Mouse (Mus musculus) layer of hippocampus, postnatal 14 days (tissue): Measurements from ENCODE around the gene Togaram2. TPM values are rescaled to one million over a fixed set of nuclear protein-coding genes. Genes with fewer than 3 reads are reported as not detected.
"Not testable (repeated sequence)": the region's sequence is repeated elsewhere in the genome, so short reads cannot be mapped to it uniquely, and the experiment has no call there.

Experiments
- DNase-seq, 2 experiments: peaks; one replicate each; pipeline ENCODE4 v3.0.0; 2021 to 2022; ENCODE audit warnings: low spot score in 2 of 2, mixed read lengths in 1 of 2
- long read RNA-seq, 2 experiments: library from polyadenylated mRNA; stranded (forward); transcript quantifications; one replicate each; pipeline ENCODE4 v2.0.0; 2021
- total RNA-seq, 2 experiments: library from RNA; stranded (reverse); gene quantifications; 2 replicates each; pipeline ENCODE4 v1.2.3; 2021

Togaram2 gene
- total RNA-seq, result 1 to 10 TPM; 1.3 to 1.6 TPM
- long read RNA-seq, experiment 1, partial matches to known transcripts, result 0 of 1 reads
- long read RNA-seq, experiment 1, other reads (novel, unspliced or antisense), result 1 of 1 reads
- long read RNA-seq, experiment 2, partial matches to known transcripts, result 0 of 3 reads
- long read RNA-seq, experiment 2, other reads (novel, unspliced or antisense), result 3 of 3 reads

GRCm38 (mm10) chr17:71673092-71673491, at the start of gene Togaram2:
Gene Togaram2, plus strand, starts transcription at chr17:71673261.
- no peak for DNase-seq

DNA sequence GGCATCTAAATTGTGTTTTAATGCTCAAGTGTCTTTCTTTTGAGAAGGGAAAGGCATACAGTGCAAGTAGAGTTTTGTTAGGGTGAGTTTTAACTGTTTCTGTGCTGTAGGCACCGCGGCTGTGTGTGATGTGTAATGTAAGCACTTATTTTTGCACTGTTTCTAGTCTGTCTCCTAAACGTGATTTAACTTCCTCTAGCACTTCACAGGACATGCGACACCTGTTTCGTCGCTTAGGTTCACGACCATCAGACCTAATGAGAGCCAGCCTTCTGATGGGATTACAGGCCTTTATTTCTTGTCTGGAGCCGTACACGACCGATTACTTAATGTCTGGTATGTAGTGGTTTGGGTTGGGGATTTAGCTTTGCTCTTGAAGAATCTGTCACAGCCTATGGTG, 41.3 kb upstream of the Togaram2 start:
- DNase-seq, result no peak

DNA sequence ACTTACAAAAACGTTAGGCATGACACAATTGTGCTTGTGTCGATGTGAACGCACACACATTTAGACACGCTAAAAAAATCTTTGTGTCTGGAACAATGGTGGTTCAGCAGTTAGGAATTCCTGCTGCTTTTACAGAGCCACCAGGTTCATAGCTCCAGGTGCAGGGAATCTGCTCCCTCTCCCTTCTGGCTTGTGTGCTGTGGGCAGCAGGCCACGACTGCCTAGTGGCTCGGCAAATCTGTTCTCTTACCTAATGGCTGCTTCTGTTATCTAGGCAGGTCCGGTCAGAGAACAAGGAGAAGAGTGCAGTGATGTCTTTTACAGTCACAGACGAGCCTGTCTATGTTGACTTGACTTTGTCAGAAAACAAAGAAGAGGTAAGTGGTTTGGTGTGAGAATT, 39.7 kb upstream of the Togaram2 start:
- DNase-seq, result no peak

GRCm38 (mm10) chr17:71636786-71637185, 36.3 kb upstream of the Togaram2 start:
- DNase-seq, result no peak

GRCm38 (mm10) chr17:71637750-71638265, 35.3 kb upstream of the Togaram2 start:
- no peak for DNase-seq

DNA sequence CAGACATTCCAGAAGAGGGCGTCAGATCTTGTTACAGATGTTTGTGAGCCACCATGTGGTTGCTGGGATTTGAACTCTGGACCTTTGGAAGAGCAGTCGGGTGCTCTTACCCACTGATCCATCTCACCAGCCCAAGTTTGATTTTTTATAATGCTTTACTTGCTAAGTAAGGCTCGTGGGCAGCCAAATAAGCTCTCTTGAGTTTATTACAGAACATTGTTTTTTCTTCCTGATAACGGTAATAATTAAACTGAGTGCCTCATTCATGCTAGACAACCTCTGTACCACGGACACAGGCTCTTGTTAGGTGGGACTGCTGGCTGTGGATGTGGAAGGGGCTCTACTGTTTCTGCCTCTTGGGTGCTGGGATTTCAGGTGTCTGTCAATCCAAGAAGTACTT, 34.0 kb upstream of the Togaram2 start:
- not testable (repeated sequence) for DNase-seq

DNA sequence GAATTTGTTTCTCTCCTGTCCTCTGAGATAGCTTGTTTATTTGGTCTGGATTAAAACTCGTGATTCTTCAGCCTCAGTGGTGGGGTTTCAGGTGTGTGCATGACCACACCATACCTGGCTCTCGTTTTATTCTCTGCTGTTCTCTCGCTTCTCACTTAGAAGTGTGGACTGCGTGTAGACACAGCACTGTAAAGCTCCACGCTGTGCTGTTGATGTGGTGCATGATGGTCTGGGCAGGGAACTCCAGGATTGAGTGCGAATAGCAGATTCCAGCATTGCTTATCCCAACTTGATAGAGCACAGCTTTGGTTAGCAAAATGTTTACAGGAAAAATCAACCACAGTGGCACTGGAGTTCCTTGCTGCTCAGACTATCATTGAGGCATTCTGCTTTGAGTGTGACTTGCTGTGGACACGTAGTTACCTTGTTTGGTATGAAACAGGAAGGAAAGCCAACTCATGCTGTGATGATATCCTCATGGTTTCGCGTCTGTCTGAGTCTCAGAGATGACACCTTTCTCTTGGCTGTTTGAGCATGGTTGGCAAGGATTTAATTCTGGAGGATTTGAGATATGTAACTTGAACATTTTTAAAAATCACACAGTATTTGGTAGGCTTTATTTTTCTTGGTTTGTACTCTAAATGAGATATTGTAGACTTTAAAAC, 32.5 kb upstream of the Togaram2 start:
- no peak for DNase-seq

GRCm38 (mm10) chr17:71642190-71642589, 30.9 kb upstream of the Togaram2 start:
- no peak for DNase-seq

GRCm38 (mm10) chr17:71650011-71650410, 23.1 kb upstream of the Togaram2 start:
- no peak for DNase-seq

GRCm38 (mm10) chr17:71652495-71652894, 20.6 kb upstream of the Togaram2 start:
- DNase-seq, result no peak

- no peak for DNase-seq
Measured at GRCm38 (mm10) chr17:71652934-71653333, 20.1 kb upstream of the Togaram2 start.

- no peak for DNase-seq
Measured at GRCm38 (mm10) chr17:71657521-71657920, 15.5 kb upstream of the Togaram2 start.

- DNase-seq, result no peak
Measured at GRCm38 (mm10) chr17:71658666-71659065, 14.4 kb upstream of the Togaram2 start.

DNA sequence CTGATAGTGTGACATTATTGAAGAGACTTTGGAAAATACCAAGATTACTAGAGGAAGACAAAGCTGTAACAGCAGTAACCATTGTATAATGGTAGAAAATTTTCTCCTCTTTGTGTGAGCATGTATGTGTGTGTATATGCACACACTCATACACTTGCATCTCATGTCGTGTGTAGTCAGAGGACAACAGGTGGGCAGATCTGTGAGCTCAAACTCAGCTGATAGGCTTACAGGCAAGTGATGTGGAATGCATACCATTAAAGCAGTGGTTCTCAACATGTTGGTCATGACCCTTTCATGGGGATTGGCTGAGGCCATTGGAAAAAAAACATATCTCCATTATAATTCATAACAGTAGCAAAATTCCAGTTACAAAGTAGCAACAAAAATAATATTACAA, 12.7 kb upstream of the Togaram2 start:
- DNase-seq, result no peak

DNA sequence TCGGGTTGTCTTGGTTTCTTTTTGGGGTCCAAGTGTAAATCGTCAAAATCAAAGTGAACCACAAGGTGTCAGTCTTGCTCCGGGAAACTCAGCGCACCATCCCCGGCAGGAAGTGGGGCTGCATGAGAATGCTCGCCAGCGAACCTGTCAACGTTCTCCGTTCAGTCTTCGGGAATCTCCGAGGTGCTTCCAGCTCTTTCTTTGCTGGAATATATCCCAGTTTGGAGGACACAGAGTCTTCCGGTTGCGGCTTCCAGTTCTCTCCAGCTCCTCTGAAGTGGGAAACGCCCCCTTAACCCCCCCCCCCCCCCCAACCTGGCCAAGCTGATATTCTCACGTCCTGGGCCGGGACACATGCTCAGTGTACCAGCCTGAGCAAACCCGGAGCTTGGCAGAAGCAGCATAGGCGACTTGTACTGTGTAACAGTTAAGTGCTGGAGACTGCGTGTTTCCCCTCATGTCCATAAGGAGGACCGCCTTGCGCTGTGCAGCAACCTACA, 10.3 kb upstream of the Togaram2 start:
- DNase-seq, result peak; percentile 73 to 84

GRCm38 (mm10) chr17:71663491-71663890, 9.6 kb upstream of the Togaram2 start:
- no peak for DNase-seq

- no peak for DNase-seq
Measured at GRCm38 (mm10) chr17:71664172-71664571, 8.9 kb upstream of the Togaram2 start.

DNA sequence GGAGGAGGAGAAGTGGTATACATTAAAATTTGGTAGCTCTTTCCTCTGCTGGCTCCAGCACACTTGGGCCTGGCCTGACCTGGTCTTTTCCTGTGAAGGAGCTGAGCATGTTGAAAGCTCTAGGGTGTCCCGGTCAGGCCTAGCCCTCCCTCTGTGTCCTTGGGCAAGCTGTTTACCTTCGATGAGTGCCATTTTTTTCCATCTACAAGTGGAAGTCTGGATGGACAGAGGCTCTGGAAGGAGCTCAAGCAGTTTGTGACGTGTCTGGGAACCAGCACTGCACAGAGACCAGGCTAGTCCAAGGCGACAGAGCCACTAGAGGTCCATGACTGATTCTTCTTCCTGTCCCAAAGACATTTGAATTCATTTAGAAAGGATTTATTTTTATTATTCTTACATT, 7.9 kb upstream of the Togaram2 start:
- DNase-seq, result no peak

GRCm38 (mm10) chr17:71669511-71669910, 3.5 kb upstream of the Togaram2 start:
- DNase-seq, result no peak

GRCm38 (mm10) chr17:71671840-71672546, 1.1 kb upstream of the Togaram2 start:
- no peak for DNase-seq

GRCm38 (mm10) chr17:71673936-71674335, 875 bp downstream of the Togaram2 start:
- no peak for DNase-seq

DNA sequence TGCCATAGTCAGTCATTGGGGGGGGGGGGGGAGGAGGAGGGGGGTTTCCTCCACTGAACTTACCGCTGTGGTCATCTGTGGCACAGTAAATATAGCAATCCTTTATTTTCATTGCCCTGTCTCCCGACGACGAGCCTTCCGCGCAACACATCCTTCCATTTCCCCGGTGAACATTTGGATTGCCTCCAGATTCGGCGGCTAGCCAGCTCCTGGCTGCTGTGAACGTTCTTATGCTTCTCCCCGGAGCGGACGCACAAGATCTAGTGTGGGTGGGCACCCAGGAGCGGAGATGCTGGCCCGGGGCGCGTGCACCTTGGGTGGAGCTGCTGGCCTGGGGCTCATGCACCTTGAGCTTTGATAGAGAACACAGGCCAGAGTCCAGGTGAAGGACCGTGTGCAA, 1.8 kb downstream of the Togaram2 start:
- no peak for DNase-seq
